Mouse (Mus musculus) erythroblast, embryonic 14.5 days (primary cell): ENCODE data around the gene Ceacam16. TPM values are rescaled to one million over a fixed set of nuclear protein-coding genes. Genes with fewer than 3 reads are reported as not detected.

Experiments used
- H3K27me3 ChIP-seq: 2 replicates; pipeline ENCODE4 v1.6.1; 2012; ENCODE audit warnings: inconsistent platforms; ENCODE audit not compliant: control insufficient read depth
- H3K36me3 ChIP-seq: 2 replicates; pipeline ENCODE4 v1.6.1; 2012; ENCODE audit warnings: mild to moderate bottlenecking, inconsistent platforms; ENCODE audit not compliant: control insufficient read depth
- H3K4me1 ChIP-seq: 2 replicates; pipeline ENCODE4 v1.6.1; 2012; ENCODE audit warnings: inconsistent platforms; ENCODE audit not compliant: control insufficient read depth
- H3K4me3 ChIP-seq: replicated peaks from 2 replicates; pipeline ENCODE3; 2012; ENCODE audit warnings: moderate library complexity, mild to moderate bottlenecking, inconsistent platforms
- H3K9me3 ChIP-seq: 2 replicates; pipeline ENCODE4 v1.6.1; 2012; ENCODE audit warnings: low read length, inconsistent platforms, mixed read lengths; ENCODE audit not compliant: control insufficient read depth
- GATA1 ChIP-seq: IDR thresholded peaks from 2 replicates; pipeline ENCODE4 v1.6.1; 2012; ENCODE audit warnings: low read length, inconsistent platforms, mixed read lengths
- TAL1 ChIP-seq: IDR thresholded peaks from 3 replicates; pipeline ENCODE4 v1.6.1; 2012; ENCODE audit warnings: low read length, inconsistent platforms, mixed read lengths
- polyA plus RNA-seq: library from polyadenylated mRNA; stranded (reverse); fragments of >175 nt; gene quantifications from 2 replicates; pipeline ENCODE4 v1.2.3, GENCODE M21; 2012

Gene Ceacam16
- polyA plus RNA-seq, 1 experiment = not detected

DNA sequence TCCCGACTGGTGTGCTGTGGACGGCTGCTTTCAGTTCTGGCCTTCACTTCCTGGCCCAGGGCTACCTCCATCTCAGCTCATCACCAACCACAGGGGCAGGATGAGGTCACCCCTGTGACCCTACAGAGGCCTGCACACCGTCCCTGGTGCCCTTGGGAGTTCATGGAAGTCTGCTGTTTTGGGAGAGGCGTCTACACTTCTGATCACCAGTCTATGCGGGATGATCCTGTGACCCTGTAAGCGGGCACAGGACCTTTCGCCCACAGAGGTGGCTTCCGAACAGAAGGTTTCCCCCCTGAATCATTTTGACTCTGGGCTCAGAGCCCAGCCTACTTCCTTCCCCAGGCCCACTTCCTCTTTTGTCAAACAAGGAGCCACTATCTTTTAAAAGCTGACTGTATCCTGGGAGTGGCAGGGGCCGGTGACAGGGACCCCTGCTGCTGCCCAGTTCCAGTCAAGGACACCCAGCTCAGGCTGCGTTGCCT, 10.1 kb upstream of the Ceacam16 start:
- Histone ChIP-seq H3K4me3 (no peak overlapping the region), H3K4me1 (no peaks in the 10 kb centered on the region), H3K36me3 (no peaks in the 10 kb centered on the region), H3K27me3 (no peaks in the 10 kb centered on the region), H3K9me3 (no peaks in the 10 kb centered on the region)
- no peak for TF ChIP-seq GATA1
- no peak for TF ChIP-seq TAL1

DNA sequence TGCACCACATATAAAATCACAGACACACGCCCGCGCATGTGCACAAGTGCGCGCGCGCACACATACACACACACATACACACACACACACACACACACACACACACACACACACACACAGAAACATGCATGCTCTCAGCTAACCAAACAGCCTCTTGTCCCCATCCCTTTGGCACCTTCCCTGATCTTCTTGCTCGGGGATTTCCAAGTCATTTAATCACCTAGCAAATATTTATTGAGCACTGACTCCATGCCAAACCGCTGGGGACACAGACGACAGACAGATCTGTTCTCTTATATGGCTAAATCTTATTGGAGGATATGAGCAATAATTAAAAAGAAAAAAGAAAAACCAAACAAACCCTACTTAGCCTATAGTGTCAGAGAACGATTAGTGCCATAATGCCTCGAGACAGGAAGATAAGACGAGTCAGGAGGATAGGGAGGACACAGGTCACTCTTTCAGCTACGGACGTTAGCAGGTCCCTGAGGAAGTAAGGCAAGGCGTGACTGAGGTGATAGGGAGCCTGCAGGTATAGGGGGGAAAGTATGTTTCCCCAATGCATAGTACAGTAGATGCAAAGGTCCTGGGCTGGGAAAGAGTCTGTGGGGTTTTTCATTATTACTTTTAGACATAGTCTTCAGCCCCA, 6.8 kb upstream of the Ceacam16 start:
- Histone ChIP-seq H3K36me3 (no peaks in the 10 kb centered on the region), H3K4me1 (no peaks in the 10 kb centered on the region), H3K27me3 (no peaks in the 10 kb centered on the region), H3K4me3 (no peak overlapping the region), H3K9me3 (no peaks in the 10 kb centered on the region)
- TF ChIP-seq GATA1 = no peak
- no peak for TF ChIP-seq TAL1

GRCm38 (mm10) chr7:19866490-19866889, 5.4 kb upstream of the Ceacam16 start:
- Histone ChIP-seq H3K4me1 (no peaks in the 10 kb centered on the region), H3K4me3 (no peak overlapping the region), H3K27me3 (no peaks in the 10 kb centered on the region), H3K36me3 (no peaks in the 10 kb centered on the region), H3K9me3 (no peaks in the 10 kb centered on the region)
- TF ChIP-seq GATA1 = no peak
- no peak for TF ChIP-seq TAL1

DNA sequence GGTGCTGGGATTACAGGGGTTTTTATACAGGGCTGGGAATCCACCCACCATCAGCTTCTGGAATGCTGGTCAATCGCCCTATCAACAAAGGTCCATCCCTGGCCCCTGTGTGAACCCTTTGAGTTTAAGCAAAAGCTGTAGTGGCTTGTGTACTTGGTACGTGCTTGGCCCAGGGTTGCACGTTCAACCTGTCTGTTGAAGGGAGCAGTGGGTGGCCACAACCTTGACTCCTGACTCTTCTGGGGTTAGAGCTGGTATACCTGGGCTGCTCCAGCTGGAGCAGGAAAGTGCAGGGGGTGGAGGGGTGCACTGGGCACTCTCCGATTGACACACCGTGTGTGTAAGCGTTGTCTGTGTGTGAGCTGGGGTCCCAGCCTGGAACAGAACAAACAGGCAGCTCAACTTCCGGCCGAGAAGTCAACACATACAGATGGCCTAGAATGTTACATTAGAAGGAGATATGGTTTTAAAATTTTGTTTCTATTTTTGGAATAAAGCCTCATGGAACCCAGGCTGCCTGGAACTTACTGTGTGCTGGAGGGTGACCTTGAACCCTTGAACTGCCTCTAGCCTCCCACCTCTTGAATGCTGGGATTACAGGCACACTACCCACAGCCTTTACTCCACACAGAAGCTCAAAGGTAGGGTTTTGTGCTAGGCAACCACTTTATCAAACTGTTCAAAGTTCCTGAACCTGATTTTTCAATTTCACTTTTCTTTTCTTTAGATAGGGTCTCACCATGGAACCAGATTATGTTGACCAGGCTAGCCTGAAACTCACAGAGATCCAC, 4.3 kb upstream of the Ceacam16 start:
- no peaks in the 10 kb centered on the region for H3K27me3 ChIP-seq

GRCm38 (mm10) chr7:19864241-19864640, 3.1 kb upstream of the Ceacam16 start:
- H3K36me3 ChIP-seq = no peaks in the 10 kb centered on the region
- H3K27me3 ChIP-seq = no peaks in the 10 kb centered on the region
- TF ChIP-seq GATA1 = no peak
- no peak for TF ChIP-seq TAL1
- H3K4me1 ChIP-seq = no peaks in the 10 kb centered on the region
- no peaks in the 10 kb centered on the region for H3K9me3 ChIP-seq
- no peak overlapping the region for H3K4me3 ChIP-seq

More for the DNA sequence above, 4.3 kb upstream of the Ceacam16 start:
- Histone ChIP-seq H3K36me3 (no peaks in the 10 kb centered on the region), H3K4me1 (no peaks in the 10 kb centered on the region), H3K4me3 (no peak overlapping the region), H3K9me3 (no peaks in the 10 kb centered on the region)
- no peak for TF ChIP-seq GATA1
- TF ChIP-seq TAL1 = no peak

DNA sequence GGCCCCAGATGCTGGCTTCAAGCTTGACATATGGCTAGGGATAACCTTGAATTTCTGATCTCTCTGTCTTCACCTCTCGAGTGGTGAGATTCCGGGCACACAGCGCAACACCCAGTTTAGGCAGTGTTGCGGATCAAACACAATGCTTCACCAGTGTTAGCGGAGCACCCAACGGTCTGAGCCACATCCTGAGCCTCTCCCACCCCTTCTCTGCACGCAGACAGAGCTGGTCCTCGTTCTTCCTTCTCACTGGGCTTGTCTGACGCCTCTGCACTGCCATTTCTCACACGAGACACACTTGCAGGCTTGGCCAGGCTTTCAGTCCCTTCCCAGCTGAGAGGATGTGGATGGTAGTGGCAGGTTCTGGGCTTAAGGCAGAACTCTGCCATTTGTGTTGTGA, 1.4 kb downstream of the Ceacam16 start:
- Histone ChIP-seq H3K9me3 (no peaks in the 10 kb centered on the region), H3K27me3 (no peaks in the 10 kb centered on the region), H3K36me3 (no peaks in the 10 kb centered on the region), H3K4me1 (no peaks in the 10 kb centered on the region), H3K4me3 (no peak overlapping the region)
- TF ChIP-seq GATA1 (no peak), TAL1 (no peak)

DNA sequence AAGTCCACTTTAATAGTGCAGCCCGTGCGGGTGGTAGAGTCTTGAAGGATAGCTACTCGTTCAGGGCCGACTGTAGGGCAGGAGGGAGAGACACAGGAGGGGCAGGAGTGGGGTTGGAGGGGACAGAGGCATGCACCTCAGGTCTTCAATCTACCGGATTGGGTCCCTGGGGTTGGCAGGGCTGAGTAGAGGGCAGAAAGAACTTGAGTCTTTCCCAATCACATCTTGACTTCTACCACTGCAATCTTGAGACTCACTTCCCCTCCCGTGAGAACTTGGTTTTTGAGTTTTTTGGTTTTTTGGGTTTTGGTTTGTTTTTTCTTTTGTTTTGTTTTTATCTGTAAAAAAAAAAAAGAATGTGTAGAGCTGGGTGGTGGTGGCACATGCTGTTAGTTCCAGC, 4.8 kb downstream of the Ceacam16 start:
- Histone ChIP-seq H3K9me3 (no peaks in the 10 kb centered on the region), H3K4me1 (0 out of 2 replicates have a peak, but pooled peaks cover 3% of the 10 kb centered on the region), H3K27me3 (peaks cover 11% of the 10 kb centered on the region), H3K4me3 (no peak overlapping the region), H3K36me3 (no peaks in the 10 kb centered on the region)
- TF ChIP-seq TAL1 = no peak
- TF ChIP-seq GATA1 = no peak

GRCm38 (mm10) chr7:19855663-19856062, 5.4 kb downstream of the Ceacam16 start:
- H3K4me3 ChIP-seq = no peak overlapping the region
- TF ChIP-seq GATA1 = no peak
- TF ChIP-seq TAL1 = no peak
- peaks cover 11% of the 10 kb centered on the region for H3K27me3 ChIP-seq
- 0 out of 2 replicates have a peak, but pooled peaks cover 3% of the 10 kb centered on the region for H3K4me1 ChIP-seq
- H3K36me3 ChIP-seq = no peaks in the 10 kb centered on the region
- H3K9me3 ChIP-seq = no peaks in the 10 kb centered on the region

DNA sequence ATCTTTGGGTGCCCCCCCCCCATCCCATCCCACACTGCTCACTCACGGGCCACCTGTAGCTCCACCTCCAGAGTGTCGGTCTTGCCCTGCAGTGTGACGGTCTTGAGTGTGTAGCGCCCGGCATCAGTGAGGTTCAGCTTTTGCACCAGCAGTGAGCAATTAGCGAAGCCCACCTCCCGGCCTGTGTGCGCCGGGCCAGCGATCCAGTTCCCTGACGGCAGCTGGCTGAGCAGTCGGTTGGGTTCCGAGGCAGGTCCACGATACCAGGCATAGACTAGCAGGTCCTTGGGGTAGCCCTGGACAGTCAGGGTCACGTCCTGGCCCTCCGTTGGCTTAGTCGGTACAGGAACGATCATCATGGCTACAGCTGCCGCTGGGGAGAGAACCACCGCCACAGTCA, 7.6 kb downstream of the Ceacam16 start:
- Histone ChIP-seq H3K9me3 (peaks cover 3% of the 10 kb centered on the region), H3K36me3 (no peaks in the 10 kb centered on the region), H3K27me3 (peaks cover 14% of the 10 kb centered on the region), H3K4me3 (no peak overlapping the region), H3K4me1 (0 out of 2 replicates have a peak, but pooled peaks cover 3% of the 10 kb centered on the region)
- TF ChIP-seq GATA1 (no peak), TAL1 (no peak)
